Mouse (Mus musculus) frontal cortex, postnatal 10 days (tissue): ENCODE results near the gene Set.
A peak's percentile ranks its signal among the peaks of the same experiment; 100 is the strongest.
"Not testable (repeated sequence)": the region's sequence is repeated elsewhere in the genome, so short reads cannot be mapped to it uniquely, and the experiment has no call there.

Experiments used
- DNase-seq, 2 experiments: peaks; one replicate each; pipeline ENCODE4 v3.0.0; 2022; ENCODE audit warnings: low spot score in 2 of 2, mixed read lengths in 1 of 2

The Set gene

GRCm38 (mm10) chr2:30057223-30057904 lies at the start of gene Set:
Gene Set (plus strand): TSS chr2:30057378.
- no peak for DNase-seq

- no peak for DNase-seq
Observed at GRCm38 (mm10) chr2:30009101-30009500, 48.1 kb upstream of the Set start.

- DNase-seq, result peak in 1 of 2 experiments; percentile 31
Observed at GRCm38 (mm10) chr2:30010840-30011281, 46.3 kb upstream of the Set start.

- DNase-seq, result no peak
Observed at GRCm38 (mm10) chr2:30014326-30014966, 42.7 kb upstream of the Set start.

- no peak for DNase-seq
Observed at GRCm38 (mm10) chr2:30025454-30025853, 31.7 kb upstream of the Set start.

- DNase-seq, result no peak
Observed at GRCm38 (mm10) chr2:30026997-30027396, 30.2 kb upstream of the Set start.

GRCm38 (mm10) chr2:30032244-30032846 lies 24.8 kb upstream of the Set start:
- no peak for DNase-seq

GRCm38 (mm10) chr2:30032957-30033356 lies 24.2 kb upstream of the Set start:
- DNase-seq, result no peak

- DNase-seq, result no peak
Observed at GRCm38 (mm10) chr2:30037762-30038161, 19.4 kb upstream of the Set start.

- DNase-seq, result no peak
Observed at GRCm38 (mm10) chr2:30038370-30038769, 18.8 kb upstream of the Set start.

- DNase-seq, result no peak
Observed at GRCm38 (mm10) chr2:30039687-30040086, 17.5 kb upstream of the Set start.

GRCm38 (mm10) chr2:30042445-30042844 lies 14.7 kb upstream of the Set start:
- DNase-seq, result peak in 1 of 2 experiments; percentile 71

- DNase-seq, result no peak
Observed at GRCm38 (mm10) chr2:30044550-30044949, 12.6 kb upstream of the Set start.

- DNase-seq, result no peak
Observed at GRCm38 (mm10) chr2:30047127-30047526, 10.1 kb upstream of the Set start.

GRCm38 (mm10) chr2:30048101-30048501 lies 9.1 kb upstream of the Set start:
- DNase-seq, result no peak

- peak; percentile 93 to 96 for DNase-seq
Observed at GRCm38 (mm10) chr2:30048699-30049388, 8.3 kb upstream of the Set start, which contains the start of gene Wdr34. Gene Wdr34 (minus strand): TSS chr2:30048881.

GRCm38 (mm10) chr2:30049831-30050230 lies 7.3 kb upstream of the Set start:
- no peak for DNase-seq

- DNase-seq, result no peak
Observed at GRCm38 (mm10) chr2:30051992-30052761, 5.0 kb upstream of the Set start.

GRCm38 (mm10) chr2:30055310-30055709 lies 1.9 kb upstream of the Set start:
- not testable (repeated sequence) for DNase-seq

GRCm38 (mm10) chr2:30056736-30057135 lies 442 bp upstream of the Set start:
- no peak for DNase-seq

- no peak for DNase-seq
Observed at GRCm38 (mm10) chr2:30058418-30058817, 1.2 kb downstream of the Set start.
